Mouse (Mus musculus) spleen, postnatal 36 days (tissue): ENCODE results near the gene Vmn1r18.
"Not testable (repeated sequence)": the region's sequence is repeated elsewhere in the genome, so short reads cannot be mapped to it uniquely, and the experiment has no call there.

Experiments
- DNase-seq, 2 experiments: peaks; one replicate each; pipeline ENCODE4 v3.0.0; 2022; ENCODE audit warnings: low spot score in 2 of 2, mixed read lengths in 1 of 2

The Vmn1r18 gene

GRCm38 (mm10) chr6:57395683-57396082, at the start of gene Vmn1r18:
Gene Vmn1r18 (minus strand): TSS chr6:57395783.
- DNase-seq: no peak

- DNase-seq: no peak
These were observed 35.6 kb upstream of the Vmn1r18 start for GRCm38 (mm10) chr6:57431196-57431595.

DNA sequence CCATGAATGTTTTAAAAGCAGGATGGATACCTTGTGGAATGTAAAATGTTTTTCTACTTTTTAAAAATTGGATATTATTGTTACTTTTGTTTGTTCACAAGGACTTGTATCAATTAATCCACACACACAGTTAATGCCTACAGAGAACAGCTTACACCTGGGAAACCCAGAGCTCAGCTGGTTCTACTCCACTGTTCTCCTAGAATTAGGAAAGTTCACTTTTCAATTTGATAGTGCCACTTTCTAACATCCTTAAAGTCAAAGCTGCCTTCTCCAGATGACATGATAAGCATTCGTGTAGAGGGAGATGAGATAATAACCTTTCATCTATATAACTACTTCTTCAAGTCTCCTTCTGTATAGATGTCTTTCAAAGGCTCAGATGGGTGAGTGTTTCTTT, 33.0 kb upstream of the Vmn1r18 start, which contains the start of gene Vmn1r20:
TSS of gene Vmn1r20 (plus strand) at position 301 of the 400 bp plus-strand sequence.
- no peak for DNase-seq

- DNase-seq: not testable (repeated sequence)
These were observed 7.9 kb upstream of the Vmn1r18 start, which contains the start of gene Vmn1r19 for GRCm38 (mm10) chr6:57403480-57403879. Gene Vmn1r19 (plus strand): TSS chr6:57403780.

DNA sequence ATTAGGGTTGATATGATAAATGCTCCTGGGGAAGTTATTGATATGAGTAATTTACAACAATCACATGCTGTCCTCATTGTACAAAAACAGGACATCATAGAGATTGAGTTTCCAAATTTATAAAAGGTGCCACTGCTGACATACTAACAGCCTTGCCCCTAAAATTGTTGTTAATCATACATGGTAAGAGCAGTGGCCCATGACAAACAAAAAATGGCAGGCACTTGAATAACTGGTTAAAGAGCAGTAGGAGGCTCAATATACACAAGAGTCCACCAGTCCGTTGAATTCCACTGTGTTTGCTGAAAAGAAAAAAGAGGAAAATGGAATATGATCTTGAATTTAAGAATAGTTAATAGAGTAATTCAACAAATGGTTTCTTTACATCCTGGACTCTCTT, 28.1 kb downstream of the Vmn1r18 start:
- no peak for DNase-seq

DNA sequence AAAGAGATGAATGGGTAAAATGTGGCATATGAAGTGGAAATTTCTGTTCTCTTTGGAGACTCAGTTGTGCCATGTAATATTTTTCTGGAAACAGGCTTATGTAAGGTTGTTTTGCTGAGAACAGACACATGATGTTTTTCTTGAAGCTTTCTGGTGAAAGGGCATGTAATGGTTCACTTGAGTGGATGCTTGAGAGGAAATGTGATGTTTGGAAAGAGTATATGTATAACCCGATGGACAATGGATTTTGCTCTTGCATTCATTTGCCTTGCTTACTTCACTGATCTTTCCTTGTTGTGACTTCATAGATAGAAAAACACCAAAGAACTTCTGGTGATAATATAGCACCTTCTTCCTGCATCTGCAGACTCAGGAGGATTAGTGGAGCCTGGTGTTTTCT, 29.7 kb downstream of the Vmn1r18 start:
- not testable (repeated sequence) for DNase-seq

GRCm38 (mm10) chr6:57363627-57364026, 32.0 kb downstream of the Vmn1r18 start, which contains the start of gene Vmn1r17:
Gene Vmn1r17 (minus strand): TSS chr6:57363727.
- DNase-seq: no peak

DNA sequence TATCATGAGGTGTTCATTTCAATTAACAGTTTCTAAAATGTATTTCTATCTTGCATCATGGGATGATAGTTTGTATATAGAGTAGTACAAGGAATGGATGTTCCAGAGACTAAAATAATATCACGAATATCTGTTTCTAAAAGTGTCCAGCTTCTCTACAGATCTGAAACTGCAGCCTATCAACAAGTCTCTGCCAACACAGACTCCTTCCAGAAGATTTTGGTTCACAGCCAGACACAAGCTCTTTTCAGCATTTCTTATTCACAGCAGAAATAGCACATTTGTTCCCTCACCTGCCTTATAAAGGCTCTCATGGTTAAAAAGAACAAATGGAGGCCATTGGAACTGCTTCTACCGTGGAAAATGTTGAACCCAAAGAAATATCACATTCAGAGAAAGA, 38.7 kb downstream of the Vmn1r18 start:
- DNase-seq: no peak

GRCm38 (mm10) chr6:57329394-57329793, 66.2 kb downstream of the Vmn1r18 start, which contains the start of gene Vmn1r16:
Gene Vmn1r16 (minus strand): TSS chr6:57329494.
- no peak for DNase-seq
